Comparison of ENCODE assay signal across 28 mouse cellular contexts in the genomic region with DNA sequence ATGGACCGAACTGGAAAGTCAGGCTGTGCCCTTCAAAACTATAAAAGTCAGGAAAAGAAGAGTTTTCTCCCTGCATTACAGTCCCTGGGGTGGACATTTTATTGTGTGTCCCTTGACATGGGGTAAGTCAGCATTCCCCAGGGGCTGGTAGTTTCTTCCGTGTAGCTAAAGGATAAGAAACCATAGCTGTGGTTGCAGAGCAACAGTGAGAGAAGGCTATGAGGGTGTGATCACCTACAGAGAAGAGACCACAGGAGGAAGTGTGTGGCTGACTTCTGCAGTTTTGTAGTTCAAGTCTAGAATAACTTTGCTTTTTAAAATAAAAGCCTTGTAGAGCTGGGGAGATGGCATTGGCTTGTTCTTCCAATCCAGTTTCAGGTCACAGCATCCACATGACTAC.
DNase-seq lines count a peak whose midpoint lies in the region; ATAC-seq lines count a peak whose summit lies in the region.
"Had no signal": no experiment of that assay in that cellular context is flagged by ENCODE, and none has a peak within 500 bp of the region (broad histone marks: within the 10 kb centered on the region; RNA-seq: fewer than 3 reads in every experiment).

No protein-coding gene starts in this region.

- H3K4me2 ChIP-seq in forebrain, embryonic 12.5 days, result no peak overlapping the region
- H3K4me2 ChIP-seq: heart, embryonic 12.5 days; intestine, embryonic 15.5 days; midbrain, embryonic 15.5 days; neural tube, embryonic 12.5 days; stomach, embryonic 15.5 days had no signal

- ATAC-seq in neutrophil, adult 5-6 weeks (ENCODE audit: extremely low read depth, insufficient number of reproducible peaks, low FRiP score, poor library complexity, severe bottlenecking), result 0 out of 2 replicates have a peak, but pooled peaks have one; percentile 26
- ATAC-seq in forebrain, embryonic 12.5 days (ENCODE audit: low FRiP score), result no peak
- ATAC-seq: forebrain, embryonic 14.5 days; hindbrain, embryonic 16.5 days; intestine, embryonic 15.5 days; midbrain, embryonic 15.5 days had no signal

- H3K4me1 ChIP-seq in forebrain, embryonic 12.5 days, result no peaks in the 10 kb centered on the region
- H3K4me1 ChIP-seq: heart, embryonic 12.5 days; intestine, embryonic 15.5 days; midbrain, embryonic 10.5 days; midbrain, embryonic 15.5 days; neural tube, embryonic 12.5 days; stomach, embryonic 15.5 days had no signal

- no peak overlapping the region for H3K27ac ChIP-seq in forebrain, embryonic 12.5 days
- H3K27ac ChIP-seq: gastrocnemius, adult 2 months; heart, adult 2 months; intestine, embryonic 15.5 days; liver, embryonic 14.5 days; macrophage; midbrain, embryonic 10.5 days; midbrain, embryonic 15.5 days; neural tube, embryonic 12.5 days; stomach, embryonic 15.5 days had no signal

- peak; percentile 7 for DNase-seq in CD4-positive, CD25-positive, alpha-beta regulatory T cell, adult 2 months (ENCODE audit: low read depth, low spot score)
- DNase-seq in MEL-GATA-1-ER (ENCODE audit: extremely low read depth, low read depth), result peak; percentile 21
- DNase-seq in induced T-regulatory cell, adult 2 months (ENCODE audit: low read depth), result peak; percentile 45
- no peak for DNase-seq in T-cell, adult 2 months (ENCODE audit: low spot score)
- no peak for DNase-seq in B cell, adult 2 months
- DNase-seq: adrenal gland, postnatal 14 days; cerebellum, adult 11 months; cerebellum, adult 9-11 months; gastrocnemius, adult 2 months; gastrocnemius, postnatal 36 days; heart, adult 2 months; kidney, adult 2 months; liver; lung, adult 2 months; lung, postnatal 10 days; thymus, postnatal 14 days had no signal

- H3K27me3 ChIP-seq in forebrain, embryonic 12.5 days, result no peaks in the 10 kb centered on the region
- H3K27me3 ChIP-seq: intestine, embryonic 15.5 days; midbrain, embryonic 15.5 days; neural tube, embryonic 12.5 days; stomach, embryonic 15.5 days had no signal

- 89% methylated on average over 2 of the region's 2 CpGs for WGBS in forebrain, embryonic 12.5 days

- no peaks in the 10 kb centered on the region for H3K36me3 ChIP-seq in forebrain, embryonic 12.5 days (replicated peaks)
- H3K36me3 ChIP-seq: heart, embryonic 12.5 days; intestine, embryonic 15.5 days; midbrain, embryonic 10.5 days; midbrain, embryonic 15.5 days; neural tube, embryonic 12.5 days; stomach, embryonic 15.5 days had no signal

- H3K9ac ChIP-seq in forebrain, embryonic 12.5 days, result no peak overlapping the region
- H3K9ac ChIP-seq: heart, embryonic 12.5 days; intestine, embryonic 15.5 days; liver, embryonic 14.5 days; midbrain, embryonic 15.5 days; neural tube, embryonic 12.5 days; stomach, embryonic 15.5 days had no signal

- no peaks in the 10 kb centered on the region for H3K9me3 ChIP-seq in forebrain, embryonic 12.5 days
- H3K9me3 ChIP-seq: heart, embryonic 12.5 days; intestine, embryonic 15.5 days; midbrain, embryonic 10.5 days; midbrain, embryonic 15.5 days; neural tube, embryonic 12.5 days; stomach, embryonic 15.5 days had no signal

- H3K4me3 ChIP-seq in forebrain, embryonic 12.5 days (replicated peaks), result no peak overlapping the region
- H3K4me3 ChIP-seq: gastrocnemius, adult 2 months; heart, adult 2 months; heart, embryonic 12.5 days; intestine, embryonic 15.5 days; midbrain, embryonic 10.5 days; midbrain, embryonic 15.5 days; neural tube, embryonic 12.5 days; stomach, embryonic 15.5 days had no signal

Comparison
In these comparisons a context has a peak if more than half of its experiments do, and no peak if none do; other contexts are left out.
1. DNase-seq: peak in CD4-positive, CD25-positive, alpha-beta regulatory T cell, adult 2 months (single experiment), MEL-GATA-1-ER (single experiment) and induced T-regulatory cell, adult 2 months (single experiment); none in T-cell, adult 2 months (single experiment) and B cell, adult 2 months (0 of 2).